Mouse (Mus musculus) thymus, adult 2 months (tissue): ENCODE data around the gene Pycr1. TPM values are rescaled to one million over a fixed set of nuclear protein-coding genes. Genes with fewer than 3 reads are reported as not detected.

Source experiments
- DNase-seq: peaks from one replicate; pipeline ENCODE4 v3.0.0; 2021
- H3K27ac ChIP-seq: fragments of 200-500 bp; 2 replicates; pipeline ENCODE4 v1.5.1; 2012; ENCODE audit warnings: low read length, control low read depth; ENCODE audit not compliant: control insufficient read depth, insufficient read depth
- H3K27me3 ChIP-seq: fragments of 200-500 bp; 2 replicates; pipeline ENCODE4 v1.6.1; 2012; ENCODE audit warnings: mild to moderate bottlenecking, low read length, moderate library complexity, mixed read lengths; ENCODE audit not compliant: control insufficient read depth, insufficient read depth
- H3K36me3 ChIP-seq: fragments of 200-500 bp; 2 replicates; pipeline ENCODE4 v1.6.1; 2012; ENCODE audit warnings: mild to moderate bottlenecking, low read length, moderate library complexity; ENCODE audit not compliant: control insufficient read depth, insufficient read depth
- H3K4me1 ChIP-seq: fragments of 200-500 bp; replicated peaks from 2 replicates; pipeline ENCODE4 v1.6.1; 2012; ENCODE audit warnings: low read length; ENCODE audit not compliant: control insufficient read depth, insufficient read depth
- H3K4me3 ChIP-seq: fragments of 200-500 bp; 2 replicates; pipeline ENCODE4 v1.5.1; 2012; ENCODE audit warnings: mild to moderate bottlenecking, low read length, control low read depth, moderate library complexity; ENCODE audit not compliant: control insufficient read depth, insufficient read depth
- CTCF ChIP-seq: fragments of 200-500 bp; IDR thresholded peaks from 2 replicates; pipeline ENCODE4 v1.5.1; 2012; ENCODE audit warnings: mild to moderate bottlenecking, control low read depth, low read length, moderate library complexity, borderline replicate concordance; ENCODE audit not compliant: control insufficient read depth, poor library complexity, insufficient read depth; ENCODE audit errors: extremely low read depth
- POLR2A ChIP-seq: fragments of 200-500 bp; IDR thresholded peaks from 2 replicates; pipeline ENCODE4 v1.6.1; 2012; ENCODE audit warnings: mild to moderate bottlenecking, low read length, control low read depth, moderate library complexity; ENCODE audit not compliant: control insufficient read depth, poor library complexity, insufficient read depth; ENCODE audit errors: extremely low read depth
- WGBS: fragments of 180-500 bp; shearing (Covaris S2); methylation state at CpG from one replicate; pipeline ENCODE4 v1.1.7; 2018; 5-methylcytosine and 5-hydroxymethylcytosine counted together
- polyA plus RNA-seq: library from polyadenylated mRNA; depleted of rRNA; stranded (reverse); fragments of >200 nt; gene quantifications from 2 replicates; pipeline ENCODE4 v1.2.3, GENCODE M21; 2012

Pycr1 gene
- polyA plus RNA-seq, 1 experiment, result 3.4 TPM

DNA sequence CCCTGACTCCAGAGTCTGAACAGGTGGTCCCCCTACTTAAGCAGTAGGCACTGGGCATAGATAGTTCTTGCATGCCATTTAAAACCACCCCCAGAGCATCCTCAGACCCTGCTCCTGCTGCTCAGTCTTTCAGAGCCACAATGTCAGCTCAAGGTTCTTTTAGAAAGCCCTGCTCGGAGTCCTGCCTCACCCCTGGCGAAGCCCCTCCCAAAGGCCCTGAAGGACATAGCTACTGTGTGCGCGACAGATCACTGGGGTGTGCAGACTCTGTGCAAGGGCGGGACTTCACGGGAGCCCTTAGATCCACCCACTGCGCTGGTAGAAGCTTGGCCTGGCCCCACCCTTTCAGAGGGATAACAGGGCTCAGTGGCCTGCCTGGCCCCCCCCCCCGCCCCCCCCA is 34.3 kb downstream of the Pycr1 start:
- H3K36me3 ChIP-seq, result peaks cover 5% of the 10 kb centered on the region; the same call in 1 of the 2 replicates
- 86% methylated on average over 8 of the region's 8 CpGs for WGBS
- no peak for TF ChIP-seq CTCF
- TF ChIP-seq POLR2A, result no peak
- H3K27ac ChIP-seq, result no peak overlapping the region
- no peaks in the 10 kb centered on the region for H3K27me3 ChIP-seq
- no peaks in the 10 kb centered on the region for H3K4me1 ChIP-seq
- no peak overlapping the region for H3K4me3 ChIP-seq
- no peak for DNase-seq

DNA sequence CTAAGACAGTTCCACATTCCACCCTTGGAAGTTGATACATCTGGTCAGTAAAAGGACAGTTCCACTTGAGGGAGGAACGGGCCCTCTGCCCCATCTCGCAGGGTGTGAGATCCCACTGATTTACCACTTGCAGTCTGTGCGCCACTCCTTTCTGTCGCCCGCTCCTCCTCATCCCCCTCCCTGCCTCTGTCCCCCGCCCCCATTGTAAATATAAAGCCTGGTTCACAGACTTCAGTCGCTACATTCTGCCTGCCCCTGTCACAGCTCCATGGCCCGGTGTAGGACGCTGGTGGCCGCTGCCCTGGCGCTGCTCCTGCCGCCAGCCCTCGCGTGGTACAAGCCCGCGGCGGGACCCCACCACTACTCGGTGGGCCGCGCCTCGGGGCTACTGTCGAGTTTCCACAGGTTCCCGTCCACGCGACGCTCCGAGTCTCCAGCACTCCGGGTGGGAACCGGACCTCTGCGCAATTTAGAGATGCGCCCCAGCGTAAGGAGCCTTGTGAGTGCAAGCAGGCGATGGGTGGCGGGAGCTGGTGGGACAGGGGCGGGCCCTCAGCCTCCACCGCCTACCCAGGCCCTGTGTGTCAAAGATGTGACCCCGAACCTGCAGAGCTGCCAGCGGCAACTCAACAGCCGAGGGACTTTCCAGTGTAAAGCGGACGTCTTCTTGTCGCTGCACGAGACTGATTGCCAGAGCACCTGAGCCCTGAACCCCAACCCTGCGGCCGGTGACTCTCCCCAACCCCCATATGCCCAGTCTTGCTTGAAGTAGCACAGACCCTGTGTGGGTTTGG is 35.1 kb downstream of the Pycr1 start, which contains the start of gene Npb:
TSS of gene Npb (plus strand) at position 237 of the 794 bp plus-strand sequence.
- no peak for DNase-seq
- no peak within 1 kb of the TSS for H3K27ac ChIP-seq
- no peak for TF ChIP-seq POLR2A
- 0 out of 2 replicates have a peak, but pooled peaks have one; percentile 18 for TF ChIP-seq CTCF
- H3K27me3 ChIP-seq, result no peaks in the 10 kb centered on the region
- peaks cover 14% of the 10 kb centered on the region for H3K36me3 ChIP-seq
- no peak within 1 kb of the TSS for H3K4me3 ChIP-seq
- H3K4me1 ChIP-seq, result no peaks in the 10 kb centered on the region
- WGBS, result 54% methylated on average over 45 of the region's 45 CpGs

- WGBS, result 94% methylated on average over 4 of the region's 4 CpGs
- H3K4me1 ChIP-seq, result no peaks in the 10 kb centered on the region
- DNase-seq, result no peak
- no peaks in the 10 kb centered on the region for H3K27me3 ChIP-seq
- H3K36me3 ChIP-seq, result peaks cover 15% of the 10 kb centered on the region
- no peak overlapping the region for H3K4me3 ChIP-seq
- TF ChIP-seq CTCF (no peak), POLR2A (no peak)
- no peak overlapping the region for H3K27ac ChIP-seq
Observed at GRCm38 (mm10) chr11:120606764-120607163, 36.8 kb downstream of the Pycr1 start.

GRCm38 (mm10) chr11:120605667-120606066 is 37.9 kb downstream of the Pycr1 start:
- Histone ChIP-seq H3K27ac (no peak overlapping the region), H3K27me3 (no peaks in the 10 kb centered on the region), H3K4me1 (peaks cover 2% of the 10 kb centered on the region; the same call in 1 of the 2 replicates), H3K36me3 (peaks cover 15% of the 10 kb centered on the region), H3K4me3 (no peak overlapping the region)
- DNase-seq, result no peak
- no peak for TF ChIP-seq CTCF
- TF ChIP-seq POLR2A, result no peak
- WGBS, result 96% methylated on average over 7 of the region's 7 CpGs

- Histone ChIP-seq H3K27ac (no peak overlapping the region), H3K36me3 (peaks cover 12% of the 10 kb centered on the region), H3K27me3 (no peaks in the 10 kb centered on the region), H3K4me3 (no peak overlapping the region), H3K4me1 (peaks cover 16% of the 10 kb centered on the region)
- TF ChIP-seq CTCF (no peak), POLR2A (no peak)
- no peak for DNase-seq
- WGBS, result 90% methylated on average over 2 of the region's 2 CpGs
Observed at GRCm38 (mm10) chr11:120603545-120603944, 40.0 kb downstream of the Pycr1 start.

GRCm38 (mm10) chr11:120600716-120601115 is 42.9 kb downstream of the Pycr1 start:
- 10% methylated on average over 3 of the region's 3 CpGs for WGBS

More at GRCm38 (mm10) chr11:120600716-120601115, 42.9 kb downstream of the Pycr1 start:
- H3K4me3 ChIP-seq, result no peak overlapping the region
- no peaks in the 10 kb centered on the region for H3K27me3 ChIP-seq
- peaks cover 27% of the 10 kb centered on the region for H3K4me1 ChIP-seq
- H3K36me3 ChIP-seq, result peaks cover 13% of the 10 kb centered on the region
- peak; percentile 28 for DNase-seq
- H3K27ac ChIP-seq, result no peak overlapping the region
- TF ChIP-seq POLR2A (no peak), CTCF (no peak)
